Mouse (Mus musculus): ENCODE results near the gene Hormad1. TPM values are rescaled to one million over a fixed set of nuclear protein-coding genes. Genes with fewer than 3 reads are reported as not detected.
A peak's percentile ranks its signal among the peaks of the same experiment; 100 is the strongest.

Gene Hormad1
- polyA plus RNA-seq, 1 experiment from 2014 or later = not detected

DNA sequence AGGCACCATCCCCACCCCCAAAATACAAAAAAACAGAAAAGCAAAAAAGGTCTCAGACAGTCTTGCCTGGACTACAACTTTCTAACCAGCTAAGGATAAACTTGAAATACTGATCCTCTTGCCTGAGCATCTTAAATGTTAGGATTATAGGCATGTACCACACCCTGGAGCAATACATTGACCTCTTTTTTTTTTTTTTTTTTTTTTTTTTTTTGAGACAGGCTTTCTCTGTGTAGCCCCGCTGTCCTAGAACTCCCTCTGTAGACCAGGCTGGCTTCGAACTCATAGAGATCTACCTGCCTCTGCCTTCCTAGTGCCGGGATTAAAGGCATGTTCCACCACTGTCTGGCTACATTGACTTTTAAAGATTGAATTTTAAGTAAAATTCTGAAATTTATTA lies 1.3 kb downstream of the Hormad1 start:
- Histone ChIP-seq H3K9me3 (no peaks in the 10 kb centered on the region), H3K9ac (no peak overlapping the region), H3K36me3 (no peaks in the 10 kb centered on the region), H3K4me1 (no peaks in the 10 kb centered on the region), H3K4me2 (no peak overlapping the region), H3K27me3 (replicated peaks) (no peaks in the 10 kb centered on the region), H3K27ac (replicated peaks) (no peak overlapping the region), H3K4me3 (no peak overlapping the region)
- 86% methylated on average over 3 of the region's 3 CpGs for WGBS
- no peak for ATAC-seq (ENCODE audit: extremely low read depth, insufficient number of reproducible peaks, low FRiP score, low TSS enrichment)

DNA sequence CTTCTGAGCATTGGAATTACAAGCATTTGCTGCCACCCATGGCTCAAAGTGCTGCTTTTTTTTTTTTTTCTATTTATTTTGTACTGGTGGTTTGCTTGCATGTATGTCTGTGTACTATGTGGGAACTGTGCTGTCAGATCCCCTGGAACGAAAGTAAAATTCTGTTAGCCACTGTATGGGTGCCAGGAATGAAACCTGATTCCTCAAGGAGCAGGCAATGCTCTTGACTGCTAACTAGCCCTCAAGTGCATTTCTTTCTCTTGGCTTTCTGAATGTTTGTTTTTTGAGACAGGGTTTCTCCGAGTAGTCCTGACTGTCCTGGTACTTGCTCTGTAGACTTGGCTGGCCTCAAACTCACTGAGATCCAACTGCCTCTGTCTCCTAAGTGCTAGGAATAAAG lies 2.3 kb downstream of the Hormad1 start:
- WGBS = 56% methylated on average over 2 of the region's 2 CpGs
- H3K4me3 ChIP-seq = no peak overlapping the region
- no peak overlapping the region for H3K27ac ChIP-seq (replicated peaks)
- no peak overlapping the region for H3K9ac ChIP-seq
- no peaks in the 10 kb centered on the region for H3K36me3 ChIP-seq
- no peaks in the 10 kb centered on the region for H3K4me1 ChIP-seq
- H3K4me2 ChIP-seq = no peak overlapping the region
- no peaks in the 10 kb centered on the region for H3K27me3 ChIP-seq (replicated peaks)
- no peaks in the 10 kb centered on the region for H3K9me3 ChIP-seq
- ATAC-seq (ENCODE audit: extremely low read depth, insufficient number of reproducible peaks, low FRiP score, low TSS enrichment) = no peak

DNA sequence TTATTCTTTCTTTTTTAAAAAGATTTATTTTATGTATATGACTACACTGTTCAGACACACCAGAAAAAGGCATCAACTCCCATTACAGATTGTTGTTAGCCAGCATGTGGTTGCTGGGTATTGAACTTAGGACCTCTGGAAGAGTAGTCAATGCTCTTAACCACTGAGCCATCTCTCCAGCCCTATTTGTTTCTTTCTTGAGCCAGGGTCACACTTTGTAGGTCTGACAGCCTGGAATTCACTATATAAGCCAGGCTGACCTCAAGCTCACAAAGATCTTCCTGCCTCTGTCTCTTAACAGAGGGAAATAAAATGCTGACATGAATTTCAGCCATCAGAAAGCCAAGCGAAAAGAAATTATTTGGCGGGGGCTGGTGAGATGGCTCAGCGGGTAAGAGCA lies 10.1 kb downstream of the Hormad1 start:
- Histone ChIP-seq H3K9me3 (no peaks in the 10 kb centered on the region), H3K9ac (no peak overlapping the region), H3K4me3 (no peak overlapping the region), H3K27ac (replicated peaks) (no peak overlapping the region), H3K27me3 (replicated peaks) (no peaks in the 10 kb centered on the region), H3K36me3 (no peaks in the 10 kb centered on the region), H3K4me1 (no peaks in the 10 kb centered on the region), H3K4me2 (no peak overlapping the region)
- 86% methylated on average over 3 of the region's 3 CpGs for WGBS
- ATAC-seq (ENCODE audit: extremely low read depth, insufficient number of reproducible peaks, low FRiP score, low TSS enrichment) = no peak

DNA sequence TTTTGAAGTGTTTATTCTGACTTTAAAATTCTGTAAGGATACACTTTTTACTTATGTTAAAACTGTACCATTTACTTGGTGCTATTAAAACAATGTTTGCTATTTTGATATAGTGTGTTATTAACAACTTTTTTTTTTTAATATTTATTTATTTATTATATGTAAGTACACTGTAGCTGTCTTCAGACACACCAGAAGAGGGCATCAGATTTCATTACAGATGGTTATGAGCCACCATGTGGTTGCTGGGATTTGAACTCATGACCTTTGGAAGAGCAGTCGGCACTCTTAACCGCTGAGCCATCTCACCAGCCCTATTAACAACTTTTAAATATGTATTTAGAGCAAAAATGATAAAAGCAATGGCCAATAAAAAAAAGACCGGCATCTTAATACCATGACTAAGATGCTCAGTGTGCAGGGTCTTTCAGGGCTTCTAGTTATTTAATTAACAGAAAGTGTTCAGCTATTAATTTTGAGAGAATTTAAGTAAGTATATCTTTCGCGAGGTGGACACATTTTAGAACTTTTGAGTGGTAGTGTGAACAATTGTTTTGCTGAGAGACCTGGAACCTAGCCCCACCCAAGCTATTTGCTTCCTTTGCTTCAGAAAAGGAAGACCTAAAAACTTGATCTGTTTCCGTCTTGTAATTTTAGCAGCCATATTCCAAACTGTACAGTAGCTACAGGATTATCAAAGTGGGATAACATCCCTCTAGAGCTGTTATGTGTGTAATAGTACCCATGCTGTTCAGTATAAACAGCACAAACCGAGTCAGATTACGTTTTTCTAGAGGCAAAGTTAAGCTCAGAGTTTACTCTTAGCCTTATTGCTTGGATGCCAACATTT lies 28.5 kb downstream of the Hormad1 start:
- no peak for ATAC-seq (ENCODE audit: extremely low read depth, insufficient number of reproducible peaks, low FRiP score, low TSS enrichment)
- Histone ChIP-seq H3K4me1 (peaks cover 15% of the 10 kb centered on the region), H3K27ac (replicated peaks) (peak overlapping the region; percentile 82), H3K36me3 (peaks cover 19% of the 10 kb centered on the region), H3K4me3 (peak overlapping the region; percentile 85), H3K9me3 (no peaks in the 10 kb centered on the region), H3K27me3 (replicated peaks) (no peaks in the 10 kb centered on the region), H3K9ac (peak overlapping the region; percentile 70), H3K4me2 (peak overlapping the region; percentile 82)
- WGBS = 51% methylated on average over 8 of the region's 8 CpGs

DNA sequence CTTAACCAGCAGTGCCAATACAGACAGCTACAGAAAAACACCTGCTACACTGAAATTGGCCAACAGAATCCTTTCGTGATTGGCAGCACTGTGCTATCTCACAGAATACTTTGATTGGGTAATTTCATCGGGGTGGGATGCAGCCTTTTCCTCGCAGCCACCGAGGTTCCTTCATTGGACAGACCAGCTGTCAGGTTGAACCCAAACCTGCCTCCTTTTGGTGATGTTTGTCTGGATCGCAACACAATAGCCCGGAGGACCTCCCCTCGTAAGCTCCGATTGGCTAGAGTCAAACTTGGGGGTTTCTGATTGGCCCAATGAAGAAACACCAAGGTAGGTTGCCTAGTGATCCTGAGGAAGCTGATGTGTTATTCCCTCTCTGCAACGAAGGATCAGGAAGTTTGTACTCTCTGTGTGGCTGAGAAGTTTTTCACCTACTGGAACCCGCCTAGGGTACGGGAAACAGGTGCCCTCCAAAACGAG lies 29.2 kb downstream of the Hormad1 start, which contains the start of gene Golph3l:
Golph3l (plus strand) TSS at position 331 of the 483 bp plus-strand sequence.
- ATAC-seq (ENCODE audit: extremely low read depth, insufficient number of reproducible peaks, low FRiP score, low TSS enrichment) = peak; percentile 99
- 0% methylated on average over 12 of the region's 12 CpGs for WGBS

DNA sequence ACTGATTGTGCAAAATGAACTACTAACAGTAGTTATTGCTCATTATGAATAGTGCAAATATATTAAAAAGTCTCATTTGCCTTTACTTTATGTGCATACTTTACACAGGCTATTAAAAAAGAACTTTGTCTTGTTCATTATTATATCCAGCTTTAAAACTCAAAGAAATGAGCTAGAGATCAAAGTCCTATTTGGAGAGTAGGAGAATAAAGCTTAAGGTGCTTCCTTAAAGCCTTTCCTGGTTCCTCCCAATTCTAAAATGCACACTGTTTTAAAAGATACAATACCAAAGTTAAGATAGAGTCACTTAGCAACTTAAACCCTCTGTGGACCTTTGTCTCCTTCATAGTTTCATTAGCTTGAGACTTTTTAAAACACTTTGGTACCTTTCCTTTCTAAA lies 39.3 kb downstream of the Hormad1 start:
- Histone ChIP-seq H3K4me2 (no peak overlapping the region), H3K27me3 (replicated peaks) (no peaks in the 10 kb centered on the region), H3K36me3 (peaks cover 48% of the 10 kb centered on the region), H3K27ac (replicated peaks) (no peak overlapping the region), H3K9me3 (no peaks in the 10 kb centered on the region), H3K4me1 (no peaks in the 10 kb centered on the region), H3K4me3 (no peak overlapping the region), H3K9ac (no peak overlapping the region)
- ATAC-seq (ENCODE audit: extremely low read depth, insufficient number of reproducible peaks, low FRiP score, low TSS enrichment) = no peak

More for the DNA sequence above, 29.2 kb downstream of the Hormad1 start, which contains the start of gene Golph3l:
- Histone ChIP-seq H3K27me3 (replicated peaks) (no peaks in the 10 kb centered on the region), H3K4me2 (peak within 1 kb of the TSS; percentile 82), H3K27ac (replicated peaks) (peak within 1 kb of the TSS; percentile 84), H3K36me3 (peaks cover 25% of the 10 kb centered on the region), H3K9me3 (no peaks in the 10 kb centered on the region), H3K9ac (peak within 1 kb of the TSS; percentile 86), H3K4me1 (peaks cover 15% of the 10 kb centered on the region), H3K4me3 (peak within 1 kb of the TSS; percentile 85)

DNA sequence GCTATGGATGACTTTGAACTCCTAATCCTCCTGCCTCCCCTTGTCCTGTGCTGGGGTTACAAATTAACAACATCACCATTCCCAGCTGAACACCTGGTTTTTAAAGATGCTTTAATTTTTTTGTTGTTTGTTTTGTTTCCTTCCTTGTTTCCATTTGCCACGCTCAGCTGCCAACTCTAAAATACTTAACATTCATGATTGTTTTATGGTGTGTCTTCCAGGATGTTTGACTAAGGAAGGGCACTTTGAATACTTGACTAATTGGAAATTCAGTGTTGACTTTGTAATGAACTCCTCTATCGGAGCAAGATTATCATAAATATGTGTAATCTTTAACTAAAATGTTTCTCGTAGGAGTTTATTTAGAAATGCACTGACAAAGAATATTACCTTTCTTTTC lies 41.8 kb downstream of the Hormad1 start:
- peaks cover 38% of the 10 kb centered on the region for H3K36me3 ChIP-seq
- no peak for ATAC-seq (ENCODE audit: extremely low read depth, insufficient number of reproducible peaks, low FRiP score, low TSS enrichment)
- H3K4me3 ChIP-seq = no peak overlapping the region
- no peaks in the 10 kb centered on the region for H3K27me3 ChIP-seq (replicated peaks)
- 91% methylated on average over 3 of the region's 3 CpGs for WGBS
- no peak overlapping the region for H3K27ac ChIP-seq (replicated peaks)
- peaks cover 7% of the 10 kb centered on the region for H3K4me1 ChIP-seq
- H3K9ac ChIP-seq = no peak overlapping the region
- no peak overlapping the region for H3K4me2 ChIP-seq
- no peaks in the 10 kb centered on the region for H3K9me3 ChIP-seq

DNA sequence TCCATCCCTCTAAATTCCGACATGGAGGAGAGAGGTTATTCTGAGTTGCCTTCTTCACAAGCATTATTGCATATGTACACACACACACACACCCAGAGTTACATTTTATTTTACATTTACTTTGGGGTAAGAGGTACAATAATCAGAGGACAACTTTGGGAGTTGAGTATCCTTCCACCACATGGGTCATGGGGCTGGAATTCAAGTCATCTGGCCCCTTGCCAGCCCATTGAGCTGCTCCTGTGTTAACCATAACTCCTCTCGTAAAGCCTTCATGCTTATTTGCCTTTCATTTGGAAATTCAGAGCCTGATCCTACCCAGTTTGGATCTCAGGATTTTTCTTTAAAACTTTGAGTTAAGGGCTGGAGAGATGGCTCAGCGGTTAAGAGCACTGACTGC lies 46.6 kb downstream of the Hormad1 start:
- H3K4me1 ChIP-seq = peaks cover 12% of the 10 kb centered on the region
- H3K27me3 ChIP-seq (replicated peaks) = no peaks in the 10 kb centered on the region
- H3K9ac ChIP-seq = no peak overlapping the region
- no peak overlapping the region for H3K4me2 ChIP-seq
- no peak for ATAC-seq (ENCODE audit: extremely low read depth, insufficient number of reproducible peaks, low FRiP score, low TSS enrichment)
- no peaks in the 10 kb centered on the region for H3K9me3 ChIP-seq
- H3K4me3 ChIP-seq = no peak overlapping the region
- no peak overlapping the region for H3K27ac ChIP-seq (replicated peaks)
- 78% methylated on average over 3 of the region's 3 CpGs for WGBS
- peaks cover 53% of the 10 kb centered on the region for H3K36me3 ChIP-seq

DNA sequence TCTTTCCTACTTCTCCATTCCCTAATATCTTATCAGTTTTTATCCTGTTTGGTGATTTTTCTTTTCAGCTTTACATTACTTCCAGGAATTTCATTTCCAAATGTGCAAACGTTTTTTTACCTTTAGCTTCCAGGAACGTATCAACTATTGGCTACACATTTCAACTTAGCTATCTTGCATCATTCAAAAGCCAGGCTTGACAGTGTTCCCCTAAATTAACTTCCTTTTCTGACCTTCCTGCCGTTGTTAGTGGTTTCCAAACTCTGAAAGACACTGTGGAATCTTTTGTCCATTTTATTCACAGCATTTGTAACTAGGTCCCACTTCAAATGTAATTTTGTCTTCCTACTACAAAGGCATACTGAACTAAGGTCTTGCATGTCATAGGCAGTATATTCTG lies 49.7 kb downstream of the Hormad1 start:
- Histone ChIP-seq H3K4me1 (peaks cover 12% of the 10 kb centered on the region), H3K9me3 (no peaks in the 10 kb centered on the region), H3K9ac (no peak overlapping the region), H3K27ac (replicated peaks) (no peak overlapping the region), H3K36me3 (peaks cover 59% of the 10 kb centered on the region), H3K4me2 (no peak overlapping the region), H3K4me3 (no peak overlapping the region), H3K27me3 (replicated peaks) (no peaks in the 10 kb centered on the region)
- WGBS = 68% methylated on average over 3 of the region's 3 CpGs
- no peak for ATAC-seq (ENCODE audit: extremely low read depth, insufficient number of reproducible peaks, low FRiP score, low TSS enrichment)

DNA sequence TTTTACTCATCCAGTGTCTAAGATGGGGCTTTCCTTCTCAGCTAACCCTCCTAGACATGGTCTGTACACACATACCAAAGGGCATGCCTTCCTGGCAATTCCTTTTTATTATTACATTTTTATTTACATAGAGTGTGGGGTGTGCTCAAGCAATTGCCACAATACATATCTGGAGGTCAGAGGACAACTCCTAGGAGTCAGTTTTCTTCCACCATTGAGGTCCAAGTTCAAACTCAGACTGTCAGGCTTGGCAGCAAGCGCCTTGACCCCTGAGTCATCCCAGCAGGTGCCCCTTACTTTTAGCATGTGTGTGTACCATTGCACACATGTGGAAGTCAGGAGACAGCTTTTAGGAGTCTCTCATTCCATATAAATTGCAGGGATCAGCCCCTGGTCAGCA lies 54.5 kb downstream of the Hormad1 start:
- Histone ChIP-seq H3K36me3 (peaks cover 71% of the 10 kb centered on the region), H3K4me3 (no peak overlapping the region), H3K9me3 (no peaks in the 10 kb centered on the region), H3K27ac (replicated peaks) (no peak overlapping the region), H3K4me1 (peaks cover 5% of the 10 kb centered on the region; the same call in 1 of the 2 replicates), H3K4me2 (no peak overlapping the region), H3K9ac (no peak overlapping the region), H3K27me3 (replicated peaks) (no peaks in the 10 kb centered on the region)
- ATAC-seq (ENCODE audit: extremely low read depth, insufficient number of reproducible peaks, low FRiP score, low TSS enrichment) = no peak
- 95% methylated on average over 1 of the region's 1 CpGs for WGBS

DNA sequence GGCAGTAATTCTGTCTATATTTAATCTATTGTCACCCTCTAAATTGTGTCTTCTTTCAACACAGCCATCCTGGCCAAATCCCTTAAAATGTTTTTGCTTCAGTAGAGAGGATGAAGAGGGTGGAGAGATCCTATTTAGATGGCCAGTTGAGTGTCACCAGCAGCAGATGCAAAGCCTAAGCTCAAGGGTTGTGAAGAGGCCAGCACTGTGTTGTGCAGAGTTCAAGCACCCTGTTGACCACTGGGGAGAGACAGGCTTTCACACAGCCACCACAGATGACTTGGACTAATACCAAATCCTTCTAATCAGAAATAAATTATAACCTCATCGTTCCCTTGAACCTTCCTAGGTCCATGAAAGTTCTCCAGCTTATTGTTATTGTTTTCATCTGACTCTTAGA lies 59.0 kb downstream of the Hormad1 start:
- no peak overlapping the region for H3K9ac ChIP-seq
- no peaks in the 10 kb centered on the region for H3K9me3 ChIP-seq
- H3K27ac ChIP-seq (replicated peaks) = no peak overlapping the region
- no peak overlapping the region for H3K4me2 ChIP-seq
- no peak overlapping the region for H3K4me3 ChIP-seq
- peaks cover 61% of the 10 kb centered on the region for H3K36me3 ChIP-seq
- no peaks in the 10 kb centered on the region for H3K27me3 ChIP-seq (replicated peaks)
- ATAC-seq (ENCODE audit: extremely low read depth, insufficient number of reproducible peaks, low FRiP score, low TSS enrichment) = no peak
- H3K4me1 ChIP-seq = no peaks in the 10 kb centered on the region
- 73% methylated on average over 1 of the region's 1 CpGs for WGBS

DNA sequence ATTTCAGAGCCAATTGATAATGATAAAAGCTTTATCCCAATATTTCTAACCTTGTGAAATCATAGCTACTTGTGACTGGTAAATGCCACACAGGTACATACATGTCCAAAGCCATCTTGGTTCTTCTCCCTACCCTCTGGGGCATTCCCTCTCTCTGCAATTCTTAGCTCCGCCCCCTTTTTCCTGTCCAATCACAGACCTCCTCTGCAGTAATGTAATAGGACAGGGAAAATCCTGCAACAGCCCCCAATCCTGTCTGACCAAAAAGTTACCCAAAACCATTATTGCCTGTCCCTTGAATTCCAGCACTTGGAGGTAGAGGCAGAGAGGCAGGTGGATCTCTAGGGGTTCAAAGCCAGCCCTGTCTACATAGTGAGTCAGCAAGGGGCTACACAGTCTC lies 61.8 kb downstream of the Hormad1 start:
- Histone ChIP-seq H3K4me3 (no peak overlapping the region), H3K27ac (replicated peaks) (no peak overlapping the region), H3K4me2 (no peak overlapping the region), H3K36me3 (peaks cover 42% of the 10 kb centered on the region), H3K27me3 (replicated peaks) (no peaks in the 10 kb centered on the region), H3K4me1 (peaks cover 8% of the 10 kb centered on the region), H3K9me3 (no peaks in the 10 kb centered on the region), H3K9ac (no peak overlapping the region)
- WGBS = 48% methylated on average over 1 of the region's 1 CpGs
- ATAC-seq (ENCODE audit: extremely low read depth, insufficient number of reproducible peaks, low FRiP score, low TSS enrichment) = no peak

All from heart, embryonic 13.5 days (tissue).